ENCODE assay signal across 13 mouse cellular contexts in the genomic region with DNA sequence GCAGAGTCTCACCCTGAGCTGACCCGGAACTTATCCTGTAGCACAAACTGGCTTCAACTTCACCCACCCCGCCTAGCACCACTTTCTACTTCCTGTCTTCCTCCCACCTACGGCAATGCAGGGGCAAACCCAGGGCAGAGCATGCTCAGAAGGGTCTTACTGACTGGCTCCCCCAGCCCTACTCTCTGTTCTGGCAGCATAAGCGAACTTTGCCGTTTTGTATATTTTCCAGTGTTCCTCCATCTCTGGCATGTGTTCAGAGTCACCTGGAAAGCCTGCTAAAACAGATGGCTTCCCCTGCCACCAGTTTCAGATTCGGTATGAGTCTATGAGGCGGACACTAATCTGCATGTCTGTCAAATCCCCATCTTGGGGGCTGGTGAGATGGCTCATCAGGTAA. TPM values are rescaled to one million over a fixed set of nuclear protein-coding genes. Genes with fewer than 3 reads are reported as not detected.
DNase-seq lines count a peak whose midpoint lies in the region; ATAC-seq and TF ChIP-seq lines count a peak whose summit lies in the region.
"Had no signal": no experiment of that assay in that cellular context is flagged by ENCODE, and none has a peak within 500 bp of the region (broad histone marks: within the 10 kb centered on the region; RNA-seq: fewer than 3 reads in every experiment).

No protein-coding gene starts in this region.

- TF ChIP-seq POLR2A in liver, adult 2 months (IDR thresholded peaks at IDR 0.05; ENCODE audit: extremely low read depth, insufficient read depth, low read length): no peak

- no peak overlapping the region for H3K4me2 ChIP-seq in forebrain, postnatal 0 days (ENCODE audit: low read depth)
- H3K4me2 ChIP-seq in forebrain, embryonic 12.5 days: no peak overlapping the region
- H3K4me2 ChIP-seq: hindbrain, embryonic 12.5 days; liver, embryonic 13.5 days had no signal

- H3K4me1 ChIP-seq in forebrain, postnatal 0 days (ENCODE audit: insufficient read depth): no peaks in the 10 kb centered on the region
- H3K4me1 ChIP-seq in forebrain, embryonic 12.5 days: peaks cover 16% of the 10 kb centered on the region
- H3K4me1 ChIP-seq in liver, adult 2 months (ENCODE audit: control insufficient read depth, insufficient read depth, low read length): no peaks in the 10 kb centered on the region

- H3K4me3 ChIP-seq in forebrain, postnatal 0 days (ENCODE audit: low read depth, low read length): no peak overlapping the region
- no peak overlapping the region for H3K4me3 ChIP-seq in forebrain, embryonic 12.5 days (replicated peaks)
- H3K4me3 ChIP-seq in liver, adult 2 months (ENCODE audit: insufficient read depth, low read depth, low read length): no peak overlapping the region
- no peak overlapping the region for H3K4me3 ChIP-seq in left cerebral cortex, adult 2 months
- H3K4me3 ChIP-seq: embryonic facial prominence, embryonic 10.5 days; hindbrain, embryonic 12.5 days; liver, embryonic 13.5 days; megakaryocyte, embryonic 14.5 days had no signal

- DNase-seq in forebrain, postnatal 0 days: peak; percentile 36
- no peak for DNase-seq in liver, adult 2 months (ENCODE audit: extremely low read depth, low read depth, low spot score)
- no peak for DNase-seq in liver
- peak; percentile 41 for DNase-seq in cerebellum, adult 18-20 months
- peak; percentile 64 for DNase-seq in thymus, postnatal 0 days (ENCODE audit: low spot score)
- no peak for DNase-seq in left cerebral cortex, adult 2 months (ENCODE audit: extremely low spot score in 1 of 2, low spot score in 2 of 2)
- DNase-seq in frontal cortex, postnatal 10 days (ENCODE audit: low spot score in 2 of 2): no peak
- DNase-seq: liver, embryonic 13.5 days had no signal

- intact Hi-C loops in left cerebral cortex, adult 2 months (cut with DNase I): no loop called here

- no peaks in the 10 kb centered on the region for H3K36me3 ChIP-seq in forebrain, postnatal 0 days (ENCODE audit: insufficient read depth)
- H3K36me3 ChIP-seq in forebrain, embryonic 12.5 days (replicated peaks): no peaks in the 10 kb centered on the region
- no peaks in the 10 kb centered on the region for H3K36me3 ChIP-seq in liver, adult 2 months (ENCODE audit: control insufficient read depth, insufficient read depth, low read length)
- H3K36me3 ChIP-seq: embryonic facial prominence, embryonic 10.5 days; hindbrain, embryonic 12.5 days; liver, embryonic 13.5 days had no signal

- WGBS in forebrain, postnatal 0 days: 62% methylated on average over 7 of the region's 7 CpGs
- 85% methylated on average over 7 of the region's 7 CpGs for whole genome bisulfite sequencing in forebrain, embryonic 12.5 days
- 64% methylated on average over 7 of the region's 7 CpGs for WGBS in liver, adult 2 months

- no peaks in the 10 kb centered on the region for H3K9me3 ChIP-seq in forebrain, postnatal 0 days (ENCODE audit: low read length)
- no peaks in the 10 kb centered on the region for H3K9me3 ChIP-seq in forebrain, embryonic 12.5 days
- H3K9me3 ChIP-seq: embryonic facial prominence, embryonic 10.5 days; hindbrain, embryonic 12.5 days; liver, embryonic 13.5 days; megakaryocyte, embryonic 14.5 days had no signal

- H3K27ac ChIP-seq in forebrain, postnatal 0 days (ENCODE audit: low read depth, low read length): no peak overlapping the region
- H3K27ac ChIP-seq in forebrain, embryonic 12.5 days: no peak overlapping the region
- peak overlapping the region; percentile 31; the same call in 1 of the 2 replicates for H3K27ac ChIP-seq in liver, adult 2 months (replicated peaks; ENCODE audit: insufficient read depth, low read depth, low read length)
- H3K27ac ChIP-seq in left cerebral cortex, adult 2 months: no peak overlapping the region
- H3K27ac ChIP-seq: embryonic facial prominence, embryonic 10.5 days; hindbrain, embryonic 12.5 days; liver, embryonic 13.5 days had no signal

- TF ChIP-seq CTCF in forebrain, postnatal 0 days (IDR thresholded peaks at IDR 0.05; ENCODE audit: low read depth): no peak
- no peak for TF ChIP-seq CTCF in liver, adult 2 months (IDR thresholded peaks at IDR 0.05; ENCODE audit: low read depth, low read length)
- TF ChIP-seq CTCF in left cerebral cortex, adult 2 months (IDR thresholded peaks at IDR 0.05): no peak

- ATAC-seq in forebrain, postnatal 0 days: no peak
- ATAC-seq in forebrain, embryonic 12.5 days (ENCODE audit: low FRiP score): no peak

- H3K27me3 ChIP-seq in forebrain, postnatal 0 days (ENCODE audit: insufficient read depth, low read length): no peaks in the 10 kb centered on the region
- H3K27me3 ChIP-seq in forebrain, embryonic 12.5 days: no peaks in the 10 kb centered on the region
- H3K27me3 ChIP-seq in liver, adult 2 months (ENCODE audit: control insufficient read depth, insufficient read depth, low read length): no peaks in the 10 kb centered on the region
- H3K27me3 ChIP-seq: hindbrain, embryonic 12.5 days had no signal

- no peaks in the 10 kb centered on the region for H3K79me2 ChIP-seq in liver, adult 2 months (ENCODE audit: control insufficient read depth, insufficient read depth, low read length)

- no peak overlapping the region for H3K9ac ChIP-seq in forebrain, postnatal 0 days
- H3K9ac ChIP-seq in forebrain, embryonic 12.5 days: no peak overlapping the region
- H3K9ac ChIP-seq in liver, adult 2 months (ENCODE audit: low read depth, low read length): no peak overlapping the region
- H3K9ac ChIP-seq: hindbrain, embryonic 12.5 days; liver, embryonic 13.5 days had no signal

RNA-seq across cellular contexts. Expression of gene Fam167b, which starts 2.0 kb away (rescaled TPM):
- total RNA-seq in forebrain, postnatal 0 days (2014; rRNA removed): not detected in 2 replicates
- 0.23 TPM in 1 of 2 replicates, not detected in the other for polyA plus RNA-seq in forebrain, postnatal 0 days (2015; fragmentation: Nextera tagmentation; extraction: Ambion mirVana)
- 0.37 and 0.92 TPM in 2 replicates for polyA plus RNA-seq in forebrain, embryonic 12.5 days (2016; fragmentation: Nextera tagmentation; extraction: Ambion mirVana)
- total RNA-seq in liver, adult 2 months (2014; rRNA removed): 11.8 and 14.4 TPM in 2 replicates
- polyA plus RNA-seq in liver, adult 2 months (2012; rRNA removed): 17.5 and 20.3 TPM in 2 replicates
- polyA plus RNA-seq in thymus, postnatal 0 days (2015; fragmentation: Nextera tagmentation; extraction: Ambion mirVana): 2.6 and 3.7 TPM in 2 replicates
- total RNA-seq in left cerebral cortex, adult 2 months (2021): under 1 TPM; 0.40 to 0.77 TPM
- polyA plus RNA-seq: neural tube, embryonic 14.5 days had no signal

RNA-seq across cellular contexts. Expression of gene Lck, which starts 6.9 kb away (rescaled TPM):
- total RNA-seq in forebrain, postnatal 0 days (2014; rRNA removed): 13.9 and 15.3 TPM in 2 replicates
- 14.9 and 17.0 TPM in 2 replicates for polyA plus RNA-seq in forebrain, postnatal 0 days (2015; fragmentation: Nextera tagmentation; extraction: Ambion mirVana)
- 9.0 and 9.3 TPM in 2 replicates for polyA plus RNA-seq in forebrain, embryonic 12.5 days (2016; fragmentation: Nextera tagmentation; extraction: Ambion mirVana)
- total RNA-seq in liver, adult 2 months (2014; rRNA removed): 0.92 and 1.1 TPM in 2 replicates
- 1.7 and 1.9 TPM in 2 replicates for polyA plus RNA-seq in liver, adult 2 months (2012; rRNA removed)
- 1,471 and 1,532 TPM in 2 replicates for polyA plus RNA-seq in thymus, postnatal 0 days (2015; fragmentation: Nextera tagmentation; extraction: Ambion mirVana)
- total RNA-seq in left cerebral cortex, adult 2 months (2021): 1 to 10 TPM; 2.2 to 2.4 TPM

RNA-seq across cellular contexts. Expression of gene Eif3i, which starts 20.1 kb away (rescaled TPM):
- 255 and 301 TPM in 2 replicates for total RNA-seq in forebrain, postnatal 0 days (2014; rRNA removed)
- 226 and 261 TPM in 2 replicates for polyA plus RNA-seq in forebrain, postnatal 0 days (2015; fragmentation: Nextera tagmentation; extraction: Ambion mirVana)
- 204 and 212 TPM in 2 replicates for polyA plus RNA-seq in forebrain, embryonic 12.5 days (2016; fragmentation: Nextera tagmentation; extraction: Ambion mirVana)
- total RNA-seq in liver, adult 2 months (2014; rRNA removed): 170 and 204 TPM in 2 replicates
- polyA plus RNA-seq in liver, adult 2 months (2012; rRNA removed): 186 and 205 TPM in 2 replicates
- polyA plus RNA-seq in thymus, postnatal 0 days (2015; fragmentation: Nextera tagmentation; extraction: Ambion mirVana): 325 and 333 TPM in 2 replicates
- 100 to 1,000 TPM; 124 to 129 TPM for total RNA-seq in left cerebral cortex, adult 2 months (2021)

RNA-seq across cellular contexts. Expression of gene Tmem234, which starts 20.1 kb away (rescaled TPM):
- 151 and 155 TPM in 2 replicates for total RNA-seq in forebrain, postnatal 0 days (2014; rRNA removed)
- 215 and 218 TPM in 2 replicates for polyA plus RNA-seq in forebrain, postnatal 0 days (2015; fragmentation: Nextera tagmentation; extraction: Ambion mirVana)
- 161 and 163 TPM in 2 replicates for polyA plus RNA-seq in forebrain, embryonic 12.5 days (2016; fragmentation: Nextera tagmentation; extraction: Ambion mirVana)
- total RNA-seq in liver, adult 2 months (2014; rRNA removed): 65.6 and 67.5 TPM in 2 replicates
- polyA plus RNA-seq in liver, adult 2 months (2012; rRNA removed): 75.8 and 93.6 TPM in 2 replicates
- polyA plus RNA-seq in thymus, postnatal 0 days (2015; fragmentation: Nextera tagmentation; extraction: Ambion mirVana): 190 and 230 TPM in 2 replicates
- total RNA-seq in left cerebral cortex, adult 2 months (2021): 10 to 100 TPM; 89.3 to 94.8 TPM

RNA-seq across cellular contexts. Expression of gene Dcdc2b, which starts 33.7 kb away (rescaled TPM):
- 3.0 TPM in 1 of 2 replicates, not detected in the other for total RNA-seq in forebrain, postnatal 0 days (2014; rRNA removed)
- 3.6 and 4.5 TPM in 2 replicates for polyA plus RNA-seq in forebrain, postnatal 0 days (2015; fragmentation: Nextera tagmentation; extraction: Ambion mirVana)
- 2.6 and 2.9 TPM in 2 replicates for polyA plus RNA-seq in forebrain, embryonic 12.5 days (2016; fragmentation: Nextera tagmentation; extraction: Ambion mirVana)
- total RNA-seq in liver, adult 2 months (2014; rRNA removed): 0.54 and 1.6 TPM in 2 replicates
- 1.3 and 1.4 TPM in 2 replicates for polyA plus RNA-seq in liver, adult 2 months (2012; rRNA removed)
- polyA plus RNA-seq in thymus, postnatal 0 days (2015; fragmentation: Nextera tagmentation; extraction: Ambion mirVana): 3.0 and 3.3 TPM in 2 replicates
- total RNA-seq in left cerebral cortex, adult 2 months (2021): 1 to 10 TPM; 5.7 to 6.2 TPM

Comparison
In these comparisons a context has a peak if more than half of its experiments do, and no peak if none do; other contexts are left out.
1. DNase-seq: peak in forebrain, postnatal 0 days (single experiment), cerebellum, adult 18-20 months (2 of 2) and thymus, postnatal 0 days (single experiment); none in liver, adult 2 months (single experiment), liver (single experiment), left cerebral cortex, adult 2 months (0 of 2) and frontal cortex, postnatal 10 days (0 of 2).
2. RNA of gene Lck, which starts 6.9 kb away (polyA plus RNA-seq): 1,471 to 1,532 TPM in thymus, postnatal 0 days; 14.9 to 17.0 TPM in forebrain, postnatal 0 days, 9.0 to 9.3 TPM in forebrain, embryonic 12.5 days and 1.7 to 1.9 TPM in liver, adult 2 months; every median in the first group is over 10 times any median in the second.